Mouse (Mus musculus): ENCODE data around the gene Alg3. TPM values are rescaled to one million over a fixed set of nuclear protein-coding genes. Genes with fewer than 3 reads are reported as not detected.

Alg3 gene
- 4.2 and 6.5 TPM in 2 replicates for total RNA-seq (2017)

GRCm38 (mm10) chr16:20611357-20612227 is at the start of gene Alg3, which contains the start of the genes Eef1akmt4 and Gm49333:
TSS of gene Alg3 (minus strand) at chr16:20611735.
TSS of gene Eef1akmt4 (plus strand) at chr16:20611593.
TSS of gene Gm49333 (plus strand) at chr16:20611610.
- peak; percentile 92 for ATAC-seq (ENCODE audit: extremely low read depth, insufficient number of reproducible peaks, low FRiP score, poor library complexity, severe bottlenecking)

- ATAC-seq (ENCODE audit: extremely low read depth, insufficient number of reproducible peaks, low FRiP score, poor library complexity, severe bottlenecking), result no peak
These were observed 46.1 kb upstream of the Alg3 start for GRCm38 (mm10) chr16:20657661-20658060.

GRCm38 (mm10) chr16:20653315-20653714 is 41.8 kb upstream of the Alg3 start:
- ATAC-seq (ENCODE audit: extremely low read depth, insufficient number of reproducible peaks, low FRiP score, poor library complexity, severe bottlenecking), result no peak

- no peak for ATAC-seq (ENCODE audit: extremely low read depth, insufficient number of reproducible peaks, low FRiP score, poor library complexity, severe bottlenecking)
These were observed 40.4 kb upstream of the Alg3 start for GRCm38 (mm10) chr16:20651947-20652310.

- peak; percentile 74 for ATAC-seq (ENCODE audit: extremely low read depth, insufficient number of reproducible peaks, low FRiP score, poor library complexity, severe bottlenecking)
These were observed 39.8 kb upstream of the Alg3 start, which contains the start of gene Psmd2 for GRCm38 (mm10) chr16:20651076-20651946. TSS of gene Psmd2 (plus strand) at chr16:20651652.

GRCm38 (mm10) chr16:20643911-20644310 is 32.4 kb upstream of the Alg3 start:
- ATAC-seq (ENCODE audit: extremely low read depth, insufficient number of reproducible peaks, low FRiP score, poor library complexity, severe bottlenecking), result no peak

- ATAC-seq (ENCODE audit: extremely low read depth, insufficient number of reproducible peaks, low FRiP score, poor library complexity, severe bottlenecking), result peak; percentile 45; the same call in 1 of the 2 replicates
These were observed 30.6 kb upstream of the Alg3 start for GRCm38 (mm10) chr16:20642161-20642560.

- no peak for ATAC-seq (ENCODE audit: extremely low read depth, insufficient number of reproducible peaks, low FRiP score, poor library complexity, severe bottlenecking)
These were observed 26.8 kb upstream of the Alg3 start for GRCm38 (mm10) chr16:20638367-20638766.

GRCm38 (mm10) chr16:20637410-20637809 is 25.9 kb upstream of the Alg3 start:
- ATAC-seq (ENCODE audit: extremely low read depth, insufficient number of reproducible peaks, low FRiP score, poor library complexity, severe bottlenecking), result no peak

- no peak for ATAC-seq (ENCODE audit: extremely low read depth, insufficient number of reproducible peaks, low FRiP score, poor library complexity, severe bottlenecking)
These were observed 18.4 kb upstream of the Alg3 start, which contains the start of gene Ece2 for GRCm38 (mm10) chr16:20629731-20630634. TSS of gene Ece2 (plus strand) at chr16:20629828.

- no peak for ATAC-seq (ENCODE audit: extremely low read depth, insufficient number of reproducible peaks, low FRiP score, poor library complexity, severe bottlenecking)
These were observed 17.4 kb upstream of the Alg3 start for GRCm38 (mm10) chr16:20628871-20629391.

GRCm38 (mm10) chr16:20623211-20623610 is 11.7 kb upstream of the Alg3 start:
- no peak for ATAC-seq (ENCODE audit: extremely low read depth, insufficient number of reproducible peaks, low FRiP score, poor library complexity, severe bottlenecking)

- ATAC-seq (ENCODE audit: extremely low read depth, insufficient number of reproducible peaks, low FRiP score, poor library complexity, severe bottlenecking), result peak; percentile 17; the same call in 1 of the 2 replicates
These were observed 10.6 kb upstream of the Alg3 start for GRCm38 (mm10) chr16:20621991-20622685.

- no peak for ATAC-seq (ENCODE audit: extremely low read depth, insufficient number of reproducible peaks, low FRiP score, poor library complexity, severe bottlenecking)
These were observed 9.9 kb upstream of the Alg3 start, which contains the start of gene Camk2n2 for GRCm38 (mm10) chr16:20621191-20621990. TSS of gene Camk2n2 (minus strand) at chr16:20621287.

- ATAC-seq (ENCODE audit: extremely low read depth, insufficient number of reproducible peaks, low FRiP score, poor library complexity, severe bottlenecking), result no peak
These were observed 9.2 kb upstream of the Alg3 start for GRCm38 (mm10) chr16:20620751-20621190.

- no peak for ATAC-seq (ENCODE audit: extremely low read depth, insufficient number of reproducible peaks, low FRiP score, poor library complexity, severe bottlenecking)
These were observed 8.8 kb upstream of the Alg3 start for GRCm38 (mm10) chr16:20620399-20620735.
